Mouse (Mus musculus) forebrain, embryonic 13.5 days (tissue): Measurements from ENCODE around the gene Abcc4. TPM values are rescaled to one million over a fixed set of nuclear protein-coding genes. Genes with fewer than 3 reads are reported as not detected.

Experiments
- ATAC-seq: fragments of 200-750 bp; cut with Nextera tagmentation; 2 replicates; pipeline ENCODE4 v1.8.0; 2017
- H3K27ac ChIP-seq: fragments of 300-500 bp; sonication (generic); 2 replicates; pipeline ENCODE4 v1.5.1; 2015; ENCODE audit warnings: inconsistent platforms, mild to moderate bottlenecking, moderate library complexity
- H3K27me3 ChIP-seq: fragments of 300-500 bp; sonication (generic); 2 replicates; pipeline ENCODE4 v1.6.1; 2015; ENCODE audit warnings: mild to moderate bottlenecking, inconsistent platforms
- H3K36me3 ChIP-seq: fragments of 300-500 bp; sonication (generic); 2 replicates; pipeline ENCODE4 v1.6.1; 2015; ENCODE audit warnings: mild to moderate bottlenecking, inconsistent platforms; ENCODE audit not compliant: poor library complexity, severe bottlenecking
- H3K4me1 ChIP-seq: fragments of 300-500 bp; sonication (generic); 2 replicates; pipeline ENCODE4 v1.6.1; 2015; ENCODE audit warnings: inconsistent platforms
- H3K4me2 ChIP-seq: fragments of 300-500 bp; sonication (generic); 2 replicates; pipeline ENCODE4 v1.6.1; 2015; ENCODE audit warnings: inconsistent platforms, mild to moderate bottlenecking, moderate library complexity
- H3K4me3 ChIP-seq: fragments of 300-500 bp; sonication (generic); 2 replicates; pipeline ENCODE4 v1.5.1; 2015; ENCODE audit warnings: mild to moderate bottlenecking, inconsistent platforms
- H3K9ac ChIP-seq: fragments of 300-500 bp; sonication (generic); 2 replicates; pipeline ENCODE4 v1.6.1; 2015; ENCODE audit warnings: mild to moderate bottlenecking, inconsistent platforms
- H3K9me3 ChIP-seq: fragments of 300-500 bp; sonication (generic); replicated peaks from 2 replicates; pipeline ENCODE4 v1.6.1; 2016; ENCODE audit warnings: inconsistent platforms
- WGBS: fragments of 180-500 bp; shearing (Covaris S2); methylation state at CpG from one replicate; pipeline ENCODE4 v1.1.7; 2015; 5-methylcytosine and 5-hydroxymethylcytosine counted together
- polyA plus RNA-seq: library from polyadenylated mRNA; unstranded; fragments of >200 nt; fragmentation: Nextera tagmentation; extraction: Ambion mirVana; gene quantifications from 2 replicates; pipeline ENCODE4 v1.2.1, GENCODE M21; 2015

Abcc4 gene
- polyA plus RNA-seq, result 0.96 and 1.2 TPM in 2 replicates

DNA sequence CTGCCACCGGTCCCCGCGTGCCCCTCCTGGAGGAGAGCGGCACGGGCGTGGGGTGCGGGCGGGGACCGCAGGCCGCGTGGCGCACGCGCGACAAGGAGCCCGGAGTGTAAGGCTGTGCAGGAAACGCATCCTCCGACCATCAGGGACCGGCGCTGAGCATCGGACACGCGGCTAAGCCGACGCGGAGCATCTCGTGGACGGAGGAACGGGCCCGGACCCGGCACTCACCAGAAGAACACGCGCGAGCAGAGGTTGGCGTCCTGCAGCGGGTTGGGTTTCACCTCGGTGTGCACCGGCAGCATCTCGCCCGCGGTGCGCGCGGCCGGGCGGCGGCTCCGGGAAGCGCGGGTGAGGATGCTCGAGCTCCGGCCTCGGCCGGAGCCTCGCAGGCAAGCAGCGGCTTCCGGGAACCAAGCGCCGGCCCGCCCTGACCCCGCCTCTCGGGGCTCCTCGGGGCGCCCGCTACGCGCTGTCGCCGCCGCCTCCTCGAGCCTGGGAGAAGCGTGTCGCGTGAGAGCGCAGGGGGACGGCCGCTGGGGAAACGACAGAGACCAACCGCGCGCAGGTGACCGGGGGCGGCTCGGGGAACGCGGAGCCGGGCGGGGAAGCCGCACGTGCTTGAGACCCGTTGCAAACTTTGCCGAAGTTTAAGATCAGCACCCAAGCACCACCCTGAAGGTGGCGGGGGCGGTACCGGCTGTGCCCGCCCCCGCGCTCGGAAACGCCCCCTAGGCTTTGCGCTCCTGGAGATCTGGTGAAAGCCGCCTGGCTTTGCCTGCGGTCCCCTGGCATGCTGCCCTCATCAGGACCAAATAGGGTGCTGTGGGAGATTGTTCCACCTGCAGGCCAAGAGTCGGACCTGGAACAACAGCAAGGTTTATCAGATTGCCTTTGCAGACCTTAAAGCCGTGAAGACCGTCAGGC lies at the start of gene Abcc4:
Abcc4 (minus strand) TSS at position 412 of the 924 bp plus-strand sequence.
- peak within 1 kb of the TSS; percentile 71 for H3K4me3 ChIP-seq
- H3K9me3 ChIP-seq, result no peaks in the 10 kb centered on the region
- H3K4me1 ChIP-seq, result peaks cover 22% of the 10 kb centered on the region
- H3K36me3 ChIP-seq, result no peaks in the 10 kb centered on the region
- WGBS, result under 1% methylated on average over 105 of the region's 106 CpGs
- H3K9ac ChIP-seq, result peak within 1 kb of the TSS; percentile 73
- H3K27ac ChIP-seq, result no peak within 1 kb of the TSS
- peaks cover 40% of the 10 kb centered on the region for H3K27me3 ChIP-seq
- peak within 1 kb of the TSS; percentile 99 for H3K4me2 ChIP-seq
- ATAC-seq, result peak; percentile 79

DNA sequence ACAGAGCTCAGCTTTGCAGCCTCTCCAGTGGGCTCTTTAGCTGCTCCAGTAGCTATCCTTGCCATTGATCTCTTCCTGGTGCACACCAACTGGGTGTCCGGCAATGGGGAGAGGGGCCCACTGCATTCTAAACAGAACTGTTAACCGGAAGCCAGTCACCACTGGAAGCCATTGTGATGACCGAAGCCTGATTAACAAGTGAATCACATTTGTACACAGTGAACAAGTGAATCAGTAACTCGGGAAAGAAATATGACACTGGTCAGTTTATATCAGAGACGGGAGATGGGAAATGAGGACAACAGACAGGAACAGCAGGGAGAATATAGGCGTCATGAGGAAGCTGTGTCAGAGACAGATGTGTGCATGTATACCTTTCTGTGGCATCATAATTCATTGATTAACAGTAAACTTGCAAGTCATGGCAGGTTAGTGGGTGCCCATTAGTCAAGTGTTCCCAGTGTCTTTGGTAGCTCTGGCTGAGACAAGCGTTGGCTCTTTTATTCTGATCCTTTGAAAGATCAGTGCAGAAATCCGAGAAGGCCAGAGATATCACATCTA lies 45.3 kb upstream of the Abcc4 start:
- 66% methylated on average over 8 of the region's 8 CpGs for WGBS
- no peaks in the 10 kb centered on the region for H3K9me3 ChIP-seq
- H3K4me3 ChIP-seq, result no peak overlapping the region
- H3K9ac ChIP-seq, result no peak overlapping the region
- no peaks in the 10 kb centered on the region for H3K36me3 ChIP-seq
- no peak overlapping the region for H3K4me2 ChIP-seq
- no peak overlapping the region for H3K27ac ChIP-seq
- no peaks in the 10 kb centered on the region for H3K4me1 ChIP-seq
- H3K27me3 ChIP-seq, result no peaks in the 10 kb centered on the region
- no peak for ATAC-seq

DNA sequence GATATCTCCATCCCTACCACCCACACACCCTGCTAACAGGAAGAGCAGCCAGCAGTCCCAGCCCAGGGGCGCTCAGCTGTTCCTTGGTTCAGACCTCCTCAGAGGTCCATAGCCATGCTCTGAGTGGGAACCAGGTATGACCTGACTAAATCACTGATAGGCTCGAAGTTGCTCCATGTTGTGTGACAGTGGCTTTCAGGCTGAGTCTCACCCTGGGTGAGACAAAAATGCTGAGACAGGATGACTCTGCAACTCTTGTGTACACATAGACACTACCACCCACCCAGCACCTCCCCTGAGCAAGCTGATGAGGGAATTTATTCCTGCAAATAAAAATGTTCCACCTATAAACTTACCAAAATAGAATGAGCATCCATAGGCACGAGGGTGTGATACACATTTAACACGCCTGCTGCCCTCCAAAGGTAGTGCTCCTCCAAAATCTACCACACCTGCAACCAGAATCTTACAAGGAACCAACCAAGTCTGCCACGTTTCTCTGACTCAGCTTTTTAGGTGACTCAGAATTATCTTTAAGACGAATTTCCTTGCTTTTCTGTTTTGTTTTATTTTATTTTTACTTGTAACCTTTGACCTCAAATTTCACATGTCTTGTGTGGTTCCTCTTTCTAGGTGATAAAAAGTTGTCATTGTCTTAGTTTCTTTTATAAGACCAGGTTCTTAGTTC lies 44.6 kb upstream of the Abcc4 start:
- H3K9me3 ChIP-seq, result no peaks in the 10 kb centered on the region
- H3K4me1 ChIP-seq, result no peaks in the 10 kb centered on the region
- H3K9ac ChIP-seq, result no peak overlapping the region
- H3K4me2 ChIP-seq, result no peak overlapping the region
- no peak overlapping the region for H3K4me3 ChIP-seq
- no peaks in the 10 kb centered on the region for H3K36me3 ChIP-seq
- 85% methylated on average over 6 of the region's 6 CpGs for WGBS
- no peak for ATAC-seq
- H3K27ac ChIP-seq, result no peak overlapping the region
- no peaks in the 10 kb centered on the region for H3K27me3 ChIP-seq

DNA sequence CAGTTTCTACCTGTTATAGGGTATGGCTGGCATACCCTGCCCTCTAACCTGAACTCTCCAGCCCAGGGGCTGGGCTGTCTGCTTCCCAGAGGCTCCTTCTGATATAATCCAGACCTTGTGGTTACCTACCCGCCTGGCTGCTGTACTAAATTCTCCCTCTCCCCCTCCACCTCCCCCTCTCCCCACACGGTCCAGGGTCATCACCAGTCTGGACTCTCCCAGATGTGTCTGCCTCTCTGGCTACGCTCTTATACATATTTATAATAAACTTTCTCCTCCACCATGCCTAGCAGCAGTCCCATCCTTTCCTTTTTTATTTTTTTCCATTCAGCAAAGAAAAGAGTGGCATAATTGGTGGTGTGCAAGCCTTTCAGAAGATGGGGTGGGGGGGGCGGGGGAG lies 43.7 kb upstream of the Abcc4 start:
- no peak overlapping the region for H3K4me2 ChIP-seq
- H3K27ac ChIP-seq, result no peak overlapping the region
- H3K27me3 ChIP-seq, result no peaks in the 10 kb centered on the region
- no peak overlapping the region for H3K4me3 ChIP-seq
- no peak overlapping the region for H3K9ac ChIP-seq
- no peaks in the 10 kb centered on the region for H3K4me1 ChIP-seq
- no peaks in the 10 kb centered on the region for H3K9me3 ChIP-seq
- H3K36me3 ChIP-seq, result no peaks in the 10 kb centered on the region
- WGBS, result 64% methylated on average over 4 of the region's 4 CpGs
- ATAC-seq, result no peak; the same call in 1 of the 2 replicates

DNA sequence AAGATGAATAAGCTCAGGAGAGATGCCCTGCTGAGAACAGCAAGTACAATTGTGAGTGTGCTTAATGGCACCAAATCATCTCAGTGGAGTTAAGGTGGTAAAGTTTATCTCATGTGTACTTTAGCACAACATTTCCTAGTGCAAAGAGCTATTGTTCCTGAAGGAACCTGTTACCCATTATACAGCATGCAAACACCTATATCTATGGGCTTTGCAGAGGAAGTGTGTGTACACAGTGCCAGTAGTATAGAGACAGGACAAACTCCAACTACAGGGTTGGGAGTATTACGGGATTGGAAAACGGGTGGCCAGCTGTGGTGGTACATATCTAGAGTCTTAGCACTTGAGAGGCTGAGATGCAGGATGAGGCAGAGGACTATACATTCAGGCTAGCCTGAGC lies 43.0 kb upstream of the Abcc4 start:
- Histone ChIP-seq H3K9me3 (no peaks in the 10 kb centered on the region), H3K27me3 (no peaks in the 10 kb centered on the region)

DNA sequence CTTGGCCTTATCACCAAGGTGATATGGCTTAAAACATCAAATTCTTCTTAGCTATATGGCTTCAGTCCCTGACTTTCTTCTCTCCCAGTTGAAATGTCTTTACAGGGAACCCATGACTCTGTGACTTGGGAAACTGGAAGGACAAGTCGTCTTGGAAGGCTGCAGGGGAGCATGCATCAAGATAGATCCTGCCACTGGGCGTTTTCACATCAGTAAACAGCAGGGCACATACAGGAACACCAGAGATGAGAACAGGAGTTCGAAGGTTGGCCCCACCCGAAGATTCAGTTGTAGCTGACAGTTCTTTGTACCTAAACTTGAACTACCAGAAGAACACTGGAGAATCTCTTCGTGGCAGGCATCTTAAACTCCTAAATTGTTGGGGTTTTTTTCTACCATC lies 36.8 kb upstream of the Abcc4 start:
- Histone ChIP-seq H3K4me1 (no peaks in the 10 kb centered on the region), H3K36me3 (no peaks in the 10 kb centered on the region), H3K27me3 (no peaks in the 10 kb centered on the region), H3K9me3 (peaks cover 10% of the 10 kb centered on the region), H3K27ac (no peak overlapping the region), H3K4me3 (no peak overlapping the region), H3K9ac (no peak overlapping the region), H3K4me2 (no peak overlapping the region)
- 79% methylated on average over 5 of the region's 5 CpGs for WGBS
- ATAC-seq, result no peak

More for the DNA sequence above, 43.0 kb upstream of the Abcc4 start:
- Histone ChIP-seq H3K36me3 (no peaks in the 10 kb centered on the region), H3K27ac (no peak overlapping the region), H3K4me3 (no peak overlapping the region), H3K9ac (no peak overlapping the region), H3K4me1 (no peaks in the 10 kb centered on the region), H3K4me2 (no peak overlapping the region)
- WGBS, result 96% methylated on average over 2 of the region's 2 CpGs
- ATAC-seq, result no peak

DNA sequence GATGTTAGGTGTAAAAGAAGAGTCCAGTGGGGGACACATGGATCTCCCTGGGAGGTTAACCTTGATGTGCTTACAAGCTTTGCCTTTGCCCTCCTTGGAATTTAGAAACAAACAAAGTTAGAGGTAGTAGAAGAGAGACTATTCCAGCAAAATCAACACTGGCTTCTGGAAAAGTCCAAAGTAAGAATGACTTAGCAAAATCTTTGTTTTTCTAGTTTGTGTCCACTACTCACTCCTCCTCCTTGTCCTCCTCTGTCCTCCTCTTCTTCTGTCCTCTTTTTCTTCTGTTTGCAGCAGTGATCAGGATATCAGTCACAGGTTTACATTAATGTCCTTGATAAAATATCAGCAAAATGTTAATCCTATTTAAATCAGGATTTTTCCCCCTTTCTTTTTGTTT lies 35.8 kb upstream of the Abcc4 start:
- ATAC-seq, result no peak
- Histone ChIP-seq H3K36me3 (no peaks in the 10 kb centered on the region), H3K4me2 (no peak overlapping the region), H3K9ac (no peak overlapping the region), H3K27ac (no peak overlapping the region), H3K4me1 (peaks cover 6% of the 10 kb centered on the region; the same call in 1 of the 2 replicates), H3K9me3 (peaks cover 10% of the 10 kb centered on the region), H3K27me3 (no peaks in the 10 kb centered on the region), H3K4me3 (no peak overlapping the region)

DNA sequence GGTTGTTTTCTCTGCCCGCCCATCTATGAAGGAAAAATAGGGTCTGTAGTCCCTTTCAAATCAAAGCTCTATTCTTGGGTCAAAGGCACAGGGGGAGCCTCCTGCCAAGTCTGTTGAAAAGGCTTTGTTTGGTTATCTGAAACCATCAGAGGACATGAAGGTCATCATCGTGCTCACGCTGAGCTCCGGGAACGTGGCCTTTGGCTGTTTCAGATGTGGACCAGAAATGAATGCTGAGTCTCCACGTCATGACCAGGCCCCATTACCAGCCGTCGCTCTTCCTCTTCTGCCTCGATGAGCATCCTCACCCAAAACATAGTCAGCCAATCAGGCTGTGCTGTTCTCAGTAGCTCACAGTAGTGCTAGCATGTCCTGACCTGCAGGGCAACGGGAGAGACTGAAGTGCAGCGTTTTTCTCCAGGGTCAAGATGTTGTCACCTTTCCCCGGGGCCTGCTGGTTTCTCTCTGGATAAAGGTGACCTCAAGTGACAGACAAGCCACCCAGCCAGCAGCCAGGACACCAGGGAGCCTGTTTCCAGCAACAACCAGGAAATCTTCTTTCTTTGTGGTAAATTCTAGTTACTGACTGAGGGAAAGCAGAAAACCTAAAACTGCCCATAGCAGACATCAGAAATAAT lies 31.4 kb upstream of the Abcc4 start:
- Histone ChIP-seq H3K36me3 (no peaks in the 10 kb centered on the region), H3K9ac (no peak overlapping the region), H3K27me3 (no peaks in the 10 kb centered on the region), H3K4me3 (no peak overlapping the region), H3K27ac (no peak overlapping the region), H3K4me2 (no peak overlapping the region), H3K9me3 (peaks cover 10% of the 10 kb centered on the region), H3K4me1 (peaks cover 18% of the 10 kb centered on the region)
- 16% methylated on average over 12 of the region's 12 CpGs for WGBS
- peak; percentile 27; the same call in 1 of the 2 replicates for ATAC-seq

DNA sequence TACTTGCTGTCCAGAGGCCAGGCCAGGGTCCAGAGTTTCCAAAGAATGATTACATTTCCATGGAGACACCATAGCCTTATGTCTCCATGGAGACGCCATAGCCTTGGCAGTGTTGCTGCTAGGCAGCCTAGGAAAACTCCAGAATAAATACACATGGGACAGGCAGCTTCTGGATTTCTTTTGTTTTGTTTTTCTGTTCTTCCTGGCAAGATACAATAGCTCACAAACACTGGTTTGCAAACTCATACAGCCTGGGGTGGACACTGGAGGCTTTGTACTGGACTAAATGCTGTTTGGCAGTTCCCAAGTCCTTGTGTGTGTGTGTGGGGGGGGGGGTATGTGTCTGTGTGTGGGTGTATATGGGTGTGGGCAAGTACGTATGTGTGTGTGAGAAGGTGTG lies 29.1 kb upstream of the Abcc4 start:
- H3K9ac ChIP-seq, result no peak overlapping the region

DNA sequence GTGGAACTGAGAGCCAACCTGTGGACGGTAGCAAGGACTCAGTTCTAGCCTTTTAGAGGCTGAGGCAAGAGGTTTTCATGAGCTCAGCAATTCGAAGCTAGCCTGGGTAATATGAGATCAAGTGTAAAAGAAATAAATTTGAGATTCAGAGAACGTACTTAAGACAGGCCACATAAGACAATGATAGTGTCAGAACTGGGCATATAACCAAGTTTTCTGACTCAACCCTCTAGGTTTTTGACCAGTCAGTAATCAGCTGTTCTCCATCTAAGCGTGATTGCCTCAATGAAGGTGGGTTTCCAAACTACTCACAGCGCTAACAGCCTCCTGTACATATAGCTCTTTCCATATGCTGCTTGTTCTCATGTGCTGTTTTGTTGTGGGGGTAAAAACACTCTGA lies 27.1 kb upstream of the Abcc4 start:
- Histone ChIP-seq H3K27me3 (no peaks in the 10 kb centered on the region), H3K36me3 (no peaks in the 10 kb centered on the region), H3K9ac (no peak overlapping the region), H3K4me1 (peaks cover 18% of the 10 kb centered on the region), H3K27ac (no peak overlapping the region), H3K9me3 (no peaks in the 10 kb centered on the region), H3K4me2 (no peak overlapping the region), H3K4me3 (no peak overlapping the region)
- WGBS, result 87% methylated on average over 5 of the region's 5 CpGs
- ATAC-seq, result no peak

More for the DNA sequence above, 29.1 kb upstream of the Abcc4 start:
- no peak overlapping the region for H3K4me2 ChIP-seq
- no peak overlapping the region for H3K27ac ChIP-seq
- no peaks in the 10 kb centered on the region for H3K27me3 ChIP-seq
- peaks cover 2% of the 10 kb centered on the region for H3K9me3 ChIP-seq
- no peaks in the 10 kb centered on the region for H3K36me3 ChIP-seq
- no peak overlapping the region for H3K4me3 ChIP-seq
- 25% methylated on average over 2 of the region's 2 CpGs for WGBS
- ATAC-seq, result peak; percentile 91
- H3K4me1 ChIP-seq, result peaks cover 18% of the 10 kb centered on the region

DNA sequence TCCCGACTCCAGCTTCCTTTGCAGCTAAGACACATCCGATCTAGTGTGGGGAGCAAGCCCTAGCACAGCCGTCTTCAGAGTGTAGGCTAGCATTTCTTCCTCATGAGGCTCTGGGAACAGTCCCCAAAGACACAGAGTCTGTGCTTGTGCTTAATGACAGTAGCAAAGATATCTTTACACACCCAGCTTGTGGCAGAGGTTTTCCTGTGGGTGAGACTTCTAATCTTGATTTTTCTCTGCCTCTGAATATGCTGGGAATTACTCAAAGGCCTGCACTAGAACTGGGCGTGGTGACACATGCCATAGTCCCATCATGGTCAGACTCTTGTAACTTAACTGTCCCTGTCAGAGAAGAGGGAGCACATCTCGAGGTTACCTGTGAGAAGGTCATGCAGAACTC lies 24.6 kb upstream of the Abcc4 start:
- H3K4me2 ChIP-seq, result no peak overlapping the region
- WGBS, result 87% methylated on average over 5 of the region's 5 CpGs
- H3K27me3 ChIP-seq, result no peaks in the 10 kb centered on the region

DNA sequence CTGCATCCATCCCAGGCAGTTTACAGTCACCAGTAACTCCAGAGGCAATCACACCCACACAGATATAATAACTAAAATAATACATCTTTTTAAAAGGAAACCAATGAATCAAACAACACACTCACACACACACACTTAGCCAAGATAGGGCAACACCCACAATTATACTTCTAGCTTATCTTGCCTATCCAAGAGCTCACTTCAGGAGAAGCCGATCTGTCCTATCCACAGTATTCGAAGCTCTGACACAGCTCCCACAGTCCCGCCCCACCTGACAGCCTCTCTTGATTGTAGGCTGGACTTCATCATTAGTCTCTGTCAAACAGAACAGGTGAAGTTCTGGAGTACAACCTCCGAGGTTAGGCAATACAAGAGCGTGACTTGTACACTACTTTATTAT lies 19.4 kb upstream of the Abcc4 start:
- WGBS, result 90% methylated on average over 5 of the region's 5 CpGs

More for the DNA sequence above, 24.6 kb upstream of the Abcc4 start:
- Histone ChIP-seq H3K4me3 (no peak overlapping the region), H3K27ac (no peak overlapping the region), H3K9ac (no peak overlapping the region), H3K36me3 (no peaks in the 10 kb centered on the region), H3K4me1 (peaks cover 10% of the 10 kb centered on the region), H3K9me3 (no peaks in the 10 kb centered on the region)
- ATAC-seq, result no peak

More for the DNA sequence above, 19.4 kb upstream of the Abcc4 start:
- H3K4me3 ChIP-seq, result no peak overlapping the region
- no peaks in the 10 kb centered on the region for H3K27me3 ChIP-seq
- no peaks in the 10 kb centered on the region for H3K9me3 ChIP-seq
- no peak overlapping the region for H3K9ac ChIP-seq
- no peak overlapping the region for H3K4me2 ChIP-seq
- H3K4me1 ChIP-seq, result no peaks in the 10 kb centered on the region
- H3K36me3 ChIP-seq, result no peaks in the 10 kb centered on the region
- no peak for ATAC-seq
- H3K27ac ChIP-seq, result no peak overlapping the region
